Mouse (Mus musculus): ENCODE measurements around the gene Sept7.
"Not testable (repeated sequence)": the region's sequence is repeated elsewhere in the genome, so short reads cannot be mapped to it uniquely, and the experiment has no call there.

Sept7 gene

DNA sequence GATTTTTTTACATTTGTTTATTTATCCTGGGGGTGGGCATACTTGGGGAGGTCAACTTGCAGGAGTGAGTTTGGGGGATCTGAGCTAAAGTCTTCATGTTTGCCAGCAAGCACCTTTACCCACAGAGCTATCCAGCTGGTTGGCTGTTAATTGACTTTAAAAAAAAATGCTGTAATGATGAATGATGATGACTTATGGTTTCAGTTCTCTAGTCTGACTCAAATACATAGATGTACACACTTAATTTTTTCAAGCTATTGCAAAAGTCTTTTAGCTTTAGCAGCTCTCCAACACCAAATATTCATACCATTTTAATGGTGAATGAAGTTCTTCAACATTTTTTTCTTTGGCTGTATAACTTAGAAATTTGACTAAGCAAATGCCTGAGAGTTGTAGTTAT, 8.7 kb downstream of the Sept7 start:
- no peak for DNase-seq

DNA sequence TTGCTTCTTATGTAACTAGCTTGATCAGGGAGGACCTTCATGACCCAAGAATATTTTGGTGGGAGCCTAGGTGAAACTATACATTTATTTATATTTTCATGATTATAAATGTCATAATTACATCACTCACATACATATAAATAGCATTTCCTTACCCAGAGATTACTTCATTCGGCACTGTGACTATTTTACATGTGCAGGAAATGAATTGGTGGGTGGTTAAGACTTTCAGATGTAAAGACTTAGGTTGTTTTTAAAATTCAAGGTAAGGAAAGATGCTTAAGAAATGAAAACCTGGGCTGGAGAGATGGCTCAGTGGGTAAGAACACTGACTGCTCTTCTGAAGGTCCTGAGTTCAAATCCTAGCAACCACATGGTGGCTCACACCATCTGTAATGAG, 9.8 kb downstream of the Sept7 start:
- no peak for DNase-seq

DNA sequence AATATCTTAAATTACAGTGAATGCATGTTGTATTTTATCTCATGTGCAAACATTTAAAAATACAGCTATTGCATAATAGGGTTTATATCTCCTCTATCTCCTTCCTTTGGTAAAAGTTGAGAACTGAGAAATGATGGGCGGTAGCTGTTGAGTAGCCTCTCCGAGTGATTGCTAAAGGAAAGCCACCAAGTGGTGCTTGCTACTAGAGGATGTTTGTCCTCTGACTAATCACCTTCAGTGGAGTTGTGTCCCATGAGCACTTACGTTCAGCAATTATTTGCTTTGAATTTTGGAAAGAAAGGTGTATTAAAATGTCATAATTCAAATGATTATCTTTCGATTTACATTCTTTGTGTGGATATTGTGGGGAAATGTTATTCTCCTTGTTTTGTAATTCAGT, 13.6 kb downstream of the Sept7 start:
- DNase-seq = no peak

DNA sequence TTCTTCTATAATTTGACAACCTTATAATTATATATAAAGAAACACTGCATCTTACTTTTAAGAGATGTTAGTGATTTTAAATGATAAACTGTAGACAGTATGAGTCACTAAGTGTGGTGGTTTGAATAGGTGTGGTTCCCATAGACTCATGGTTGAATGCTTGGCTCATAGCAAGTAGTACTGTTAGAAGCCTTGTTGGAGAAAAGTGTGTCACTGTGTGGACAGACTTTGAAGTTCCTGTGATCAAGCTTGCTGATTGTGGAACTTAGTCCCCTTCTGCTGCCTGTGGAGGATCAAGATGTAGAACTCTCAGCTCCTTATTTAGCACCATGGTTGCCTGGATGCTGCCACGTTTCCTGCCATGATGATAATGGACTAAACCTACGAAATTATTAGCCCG, 14.9 kb downstream of the Sept7 start:
- DNase-seq = no peak

DNA sequence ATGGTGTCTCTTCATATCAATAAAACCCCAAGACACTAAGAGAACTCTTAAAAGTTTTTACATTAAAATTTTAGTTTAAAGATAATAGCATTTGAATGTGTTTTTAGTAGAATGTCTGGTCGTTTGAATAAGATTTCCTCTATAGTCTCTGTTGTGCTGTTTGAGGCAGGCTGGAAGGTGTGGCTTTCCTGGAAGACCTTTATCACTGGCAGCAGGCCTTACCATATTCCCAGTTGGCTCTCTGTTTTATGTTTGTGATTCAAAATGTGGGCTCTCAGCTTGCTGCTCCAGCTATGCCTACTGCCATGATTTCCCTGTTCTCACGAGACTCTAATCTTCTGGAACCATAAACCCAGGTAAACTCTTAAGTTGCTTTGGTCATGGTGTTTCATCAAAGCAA, 15.3 kb downstream of the Sept7 start:
- DNase-seq = no peak

DNA sequence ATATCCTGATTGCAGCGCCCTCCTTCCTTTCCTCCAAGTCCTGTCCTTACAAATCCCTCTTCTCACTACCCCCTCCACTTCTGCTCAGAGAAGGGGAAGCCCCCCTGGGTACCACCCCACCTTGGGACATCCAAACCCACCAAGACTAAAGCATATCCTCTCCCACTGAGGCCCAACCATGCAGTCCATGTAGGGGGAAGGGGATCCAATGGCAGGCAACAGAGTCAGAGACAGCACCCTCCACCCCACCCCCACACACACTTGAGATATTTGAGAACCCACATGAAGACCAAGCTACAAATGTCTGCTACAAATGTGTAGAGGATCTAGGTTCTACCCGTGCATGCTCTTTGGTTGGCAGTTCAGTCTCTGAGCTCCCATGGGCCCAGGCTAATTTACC, 19.7 kb downstream of the Sept7 start:
- DNase-seq = no peak

DNA sequence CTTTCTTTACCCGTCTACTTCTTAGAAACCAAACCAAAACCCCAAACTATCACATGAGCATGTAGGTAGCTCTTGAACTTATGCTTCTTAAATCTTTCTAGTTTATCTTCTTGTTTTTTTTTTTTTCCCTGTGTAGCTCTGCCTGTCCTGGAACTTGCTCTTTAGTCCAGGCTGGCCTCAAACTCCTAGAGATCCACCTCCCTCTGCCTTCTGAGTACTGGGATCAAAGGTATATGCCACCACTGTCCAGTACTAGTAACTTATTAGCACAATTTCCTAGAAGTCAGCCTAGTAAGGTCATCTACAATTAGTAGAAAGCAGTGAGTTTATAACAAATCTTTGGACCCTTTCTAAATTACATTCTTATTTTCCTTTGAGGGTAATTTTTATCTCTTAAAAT, 37.6 kb downstream of the Sept7 start:
- DNase-seq = no peak

DNA sequence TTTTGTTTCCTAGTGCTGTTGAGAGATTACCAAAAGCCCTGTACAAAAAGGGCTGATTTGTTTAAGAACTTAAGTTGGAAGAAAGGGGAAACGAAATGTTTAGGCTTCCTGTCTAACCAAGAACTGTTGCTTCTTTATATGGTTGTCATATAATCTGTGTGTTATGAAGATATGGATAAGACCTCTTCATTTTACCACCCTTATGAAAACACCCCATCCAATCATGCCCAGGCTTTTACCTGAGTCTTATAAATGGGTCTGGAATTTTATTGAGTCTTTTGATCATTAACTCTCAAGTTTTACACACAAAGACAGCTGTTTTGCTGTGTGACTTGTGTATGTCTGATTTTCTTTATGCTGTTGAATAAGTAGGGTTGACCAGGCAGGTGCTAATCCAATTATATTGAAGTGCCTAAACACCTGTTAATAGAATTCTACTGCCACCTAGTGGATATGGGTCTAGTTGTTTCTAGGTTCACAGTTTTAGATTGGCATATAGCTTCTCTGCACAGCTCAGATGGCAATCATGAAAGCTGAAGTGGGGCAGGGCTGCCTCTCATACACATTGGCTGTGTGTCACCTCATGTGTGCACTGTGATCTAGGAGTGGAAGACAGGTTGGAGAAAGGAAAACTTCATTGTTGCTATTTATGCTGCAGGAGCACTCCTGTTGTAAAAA, 57.4 kb downstream of the Sept7 start:
- peak in 1 of 2 experiments; percentile 24 for DNase-seq

DNA sequence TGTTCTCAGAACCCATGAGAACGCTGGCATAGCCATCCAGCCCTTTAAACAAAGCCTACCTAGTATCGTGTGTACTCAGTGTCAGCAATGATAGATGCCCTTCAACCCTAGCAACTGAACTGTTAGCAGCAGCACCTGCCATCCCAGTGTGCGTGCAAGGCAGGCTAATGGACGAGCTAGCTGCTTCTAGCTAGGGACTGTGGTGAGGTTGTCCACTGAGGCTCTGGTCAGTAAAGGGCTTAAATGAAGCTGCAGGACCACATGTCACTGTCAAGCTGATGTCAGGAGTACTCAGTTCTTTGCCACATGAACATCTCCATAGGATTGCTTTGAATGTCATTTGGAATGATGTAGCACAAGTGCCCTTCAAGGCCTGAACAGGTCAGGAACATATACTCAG, 62.1 kb downstream of the Sept7 start:
- no peak for DNase-seq

DNA sequence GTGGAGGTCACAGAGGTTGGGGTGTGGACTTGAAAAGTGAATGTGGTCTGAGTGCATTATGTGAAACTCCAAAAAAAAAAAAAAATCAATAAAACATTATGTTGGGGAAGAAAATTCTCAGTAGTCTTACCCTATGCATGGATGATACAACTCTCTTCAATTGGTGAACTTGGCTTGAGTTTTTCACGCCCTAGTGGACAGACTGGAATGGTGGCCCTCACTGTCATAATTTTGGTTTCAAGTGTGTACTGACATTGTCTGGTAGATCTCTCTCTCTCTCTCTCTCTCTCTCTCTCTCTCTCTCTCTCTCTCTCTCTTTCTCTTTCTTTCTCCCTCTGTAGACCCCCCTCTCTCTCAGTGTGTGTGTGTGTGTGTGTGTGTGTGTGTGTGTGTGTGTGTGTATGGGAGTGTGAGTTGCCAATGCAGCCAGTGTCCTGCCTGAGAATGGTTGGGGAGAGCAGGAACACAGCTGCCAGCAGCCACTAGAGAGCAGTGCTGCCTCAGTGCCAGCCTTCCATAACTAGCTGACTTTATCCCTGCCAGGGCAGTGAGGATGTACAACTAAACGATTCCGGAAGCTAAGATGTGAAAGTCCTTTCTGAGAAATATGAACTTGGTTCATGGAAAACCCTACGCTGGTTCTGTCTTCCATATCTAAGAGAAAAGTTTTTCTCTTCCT, 65.7 kb downstream of the Sept7 start:
- peak; percentile 55 for DNase-seq

DNA sequence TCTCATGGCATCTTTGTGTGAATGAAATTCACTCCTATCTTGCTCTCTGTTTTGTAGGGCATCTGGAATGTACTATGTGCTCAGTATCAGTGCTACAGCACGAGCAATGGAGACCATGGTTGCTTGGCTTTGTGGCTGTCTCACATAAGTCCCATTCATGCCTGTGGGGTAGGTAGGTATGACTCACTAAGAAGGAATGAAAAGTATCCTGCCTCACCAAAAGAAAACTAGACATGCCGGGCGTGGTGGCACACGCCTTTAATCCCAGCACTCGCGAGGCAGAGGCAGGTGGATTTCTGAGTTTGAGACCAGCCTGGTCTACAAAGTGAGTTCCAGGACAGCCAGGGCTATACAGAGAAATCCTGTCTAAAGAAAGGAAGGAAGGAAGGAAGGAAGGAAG, 67.4 kb downstream of the Sept7 start:
- DNase-seq = not testable (repeated sequence)

DNA sequence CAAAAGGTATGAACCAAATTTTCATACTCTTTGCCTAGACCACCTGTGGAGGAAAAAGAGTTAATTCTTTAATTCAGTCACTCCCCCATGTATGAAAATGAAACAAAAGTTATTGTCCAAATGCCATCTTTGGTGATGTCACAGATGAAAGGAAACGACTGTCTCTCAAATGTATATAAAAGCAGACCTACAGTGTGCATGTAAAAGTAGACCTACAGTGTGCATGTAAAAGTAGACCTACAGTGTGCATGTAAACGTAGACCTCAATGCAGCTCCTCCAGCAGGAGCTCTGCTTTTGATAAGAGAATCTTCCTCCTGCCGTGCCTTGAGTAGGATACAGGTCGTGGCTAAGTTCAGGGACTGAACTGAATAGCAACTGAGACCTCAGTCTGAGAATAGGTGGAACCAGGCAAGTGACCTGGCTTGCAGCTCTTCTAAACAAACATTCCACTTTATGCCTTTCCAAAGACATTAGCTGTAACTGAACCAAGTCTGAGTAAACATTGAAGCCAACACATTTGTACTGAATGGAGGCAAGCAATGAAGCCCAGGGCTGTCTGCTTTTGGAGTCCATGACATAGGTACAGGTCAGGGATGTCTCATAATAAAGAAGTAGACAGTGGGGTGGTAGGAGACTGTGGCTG, 75.6 kb downstream of the Sept7 start:
- no peak for DNase-seq

DNA sequence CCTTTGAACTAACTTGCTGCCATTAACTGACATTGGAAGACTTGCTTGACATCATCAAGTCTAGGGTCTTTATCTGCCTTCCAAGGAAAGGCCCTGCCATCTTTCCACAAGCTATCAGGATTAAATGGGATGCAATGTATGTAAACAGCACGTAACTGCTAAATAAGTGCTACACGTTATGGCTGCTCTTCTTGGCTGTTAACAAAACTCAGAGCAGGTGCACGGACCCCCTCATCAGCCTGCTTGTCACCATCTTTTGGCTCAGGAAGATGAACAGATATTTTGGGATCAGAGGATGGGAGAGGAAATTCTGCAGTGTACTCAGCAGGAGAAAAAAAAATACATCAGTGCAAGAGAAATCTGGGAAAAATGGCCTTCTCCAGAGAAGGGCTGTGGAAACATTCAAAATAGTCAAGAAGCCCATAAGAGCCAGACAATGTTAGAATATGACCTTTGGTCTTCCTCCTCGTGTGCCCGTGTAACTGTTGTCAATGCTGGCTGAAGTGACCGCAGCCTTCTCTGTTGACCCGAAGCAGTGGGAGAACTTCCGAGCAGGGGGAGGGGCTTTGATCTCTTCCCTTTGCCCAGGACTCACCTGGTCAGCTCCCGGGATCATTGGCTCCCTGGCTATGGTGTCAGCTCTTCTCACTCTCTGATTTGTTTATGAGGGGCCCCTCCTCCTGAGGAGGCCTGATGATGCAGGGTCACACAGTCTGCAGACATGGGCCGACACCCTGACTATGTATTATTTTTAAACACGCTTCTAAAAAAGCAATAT, 76.9 kb downstream of the Sept7 start:
- DNase-seq = no peak

DNA sequence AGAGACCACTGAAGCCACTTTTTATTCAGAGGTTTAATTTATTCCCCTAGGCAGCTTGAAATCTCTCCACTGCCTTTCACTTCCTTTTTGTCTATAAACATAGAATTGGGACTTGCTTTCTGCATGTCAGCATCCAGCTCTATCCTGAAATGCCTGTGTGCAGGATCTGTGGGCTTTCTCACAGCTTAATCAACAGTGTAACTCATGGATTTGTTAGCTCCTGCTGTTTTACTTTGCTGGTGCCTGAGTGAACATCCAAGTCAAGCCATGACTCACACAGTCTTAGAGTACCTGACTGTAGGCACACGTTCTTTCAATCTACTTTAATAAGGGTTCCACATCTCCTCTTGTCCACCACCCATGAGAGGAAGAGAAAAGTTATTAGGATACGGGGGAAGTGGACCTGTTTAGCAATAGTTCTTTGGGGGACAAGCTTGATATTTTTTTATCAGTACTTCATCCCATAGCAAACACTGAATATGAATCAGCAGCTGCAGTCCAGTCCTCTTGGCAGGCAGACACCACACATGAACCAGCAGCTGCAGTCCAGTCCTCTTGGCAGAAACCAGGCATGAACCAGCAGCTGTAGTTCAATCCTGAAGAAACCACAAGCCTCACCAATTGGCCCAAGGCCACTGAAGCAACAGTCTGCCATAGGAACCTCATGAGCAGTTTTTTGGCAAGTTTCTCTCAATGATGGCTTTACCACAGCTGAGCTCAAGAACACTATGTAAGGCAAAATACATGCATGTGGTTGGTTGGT, 85.4 kb downstream of the Sept7 start:
- no peak for DNase-seq

DNA sequence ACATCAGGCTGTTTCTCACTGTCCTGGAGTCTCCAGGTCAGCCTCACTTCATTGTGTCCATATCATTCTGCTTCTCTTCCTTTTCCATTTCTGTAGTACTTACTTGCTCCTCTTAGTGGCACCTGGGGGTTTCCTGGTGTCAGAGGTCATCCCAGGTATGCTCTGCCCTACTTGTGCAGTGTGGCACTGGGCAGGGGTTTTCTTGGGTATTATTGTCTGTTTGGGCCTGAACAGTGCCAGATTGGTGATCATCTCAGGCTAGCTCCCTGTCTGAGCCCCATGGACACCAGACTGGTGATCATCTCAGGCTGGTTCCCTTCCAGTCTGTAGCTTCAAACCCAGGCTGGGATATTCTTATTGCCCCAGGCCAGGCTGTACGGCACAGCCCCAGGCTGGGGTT, 88.2 kb downstream of the Sept7 start:
- DNase-seq = no peak

DNA sequence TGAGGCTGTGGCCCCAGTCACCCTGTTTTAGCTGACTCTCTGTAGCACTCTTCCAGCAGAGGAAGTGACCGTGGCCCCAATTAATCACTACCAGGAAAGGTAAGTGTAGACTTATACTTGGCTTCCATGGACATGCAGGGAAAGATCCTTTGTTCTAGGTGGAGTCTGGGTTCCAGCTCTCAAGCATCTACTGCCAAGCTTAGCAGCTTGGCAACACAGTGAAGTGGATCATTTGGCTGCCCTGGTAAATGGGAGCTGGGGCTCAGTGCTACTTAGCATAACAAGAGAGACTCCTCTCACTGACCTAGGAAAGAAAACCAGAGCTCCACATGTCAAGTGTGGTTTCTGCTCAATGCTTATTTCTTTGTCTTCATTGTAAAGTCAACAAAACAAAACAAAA, 101.5 kb downstream of the Sept7 start:
- DNase-seq = no peak

DNA sequence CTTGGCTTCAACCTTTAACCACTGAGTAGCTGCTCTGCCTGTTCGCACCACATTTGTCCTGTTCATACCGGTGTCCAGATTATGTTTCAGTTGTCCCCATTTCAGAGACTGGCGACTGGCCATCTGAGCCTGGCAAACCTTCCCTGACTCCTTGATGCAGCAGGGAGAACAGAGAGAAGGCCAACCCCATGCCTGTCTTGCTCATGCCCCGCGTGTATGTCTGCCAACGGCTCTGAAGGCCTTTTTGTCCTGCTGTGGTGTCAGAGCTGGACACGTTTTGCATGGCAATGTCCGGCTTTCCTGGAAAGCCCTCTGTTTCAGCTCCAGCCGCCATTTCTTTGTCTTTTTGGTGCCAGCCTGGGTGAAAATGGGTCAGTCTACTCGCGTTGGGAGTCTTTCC, 103.6 kb downstream of the Sept7 start:
- DNase-seq = peak; percentile 82 to 85

DNA sequence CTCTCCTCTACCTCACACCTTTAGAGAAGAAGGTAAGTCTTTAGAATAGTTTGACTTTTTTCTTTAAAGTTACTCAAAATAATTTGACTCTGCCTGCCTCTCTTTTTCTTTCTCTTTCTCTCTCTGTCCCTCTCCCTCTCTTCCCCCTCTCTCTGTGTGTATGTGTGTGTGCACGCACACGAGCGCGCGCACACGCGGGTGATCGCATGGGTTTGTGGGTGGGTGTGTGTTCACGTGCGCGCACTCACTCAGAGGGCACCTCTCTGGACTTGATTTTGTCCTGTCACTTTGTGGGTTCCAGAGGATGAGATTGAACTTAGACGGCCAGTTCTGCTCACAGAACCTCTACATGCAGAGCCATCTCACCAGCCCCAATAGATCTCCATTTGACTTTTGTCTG, 105.3 kb downstream of the Sept7 start:
- no peak for DNase-seq

DNA sequence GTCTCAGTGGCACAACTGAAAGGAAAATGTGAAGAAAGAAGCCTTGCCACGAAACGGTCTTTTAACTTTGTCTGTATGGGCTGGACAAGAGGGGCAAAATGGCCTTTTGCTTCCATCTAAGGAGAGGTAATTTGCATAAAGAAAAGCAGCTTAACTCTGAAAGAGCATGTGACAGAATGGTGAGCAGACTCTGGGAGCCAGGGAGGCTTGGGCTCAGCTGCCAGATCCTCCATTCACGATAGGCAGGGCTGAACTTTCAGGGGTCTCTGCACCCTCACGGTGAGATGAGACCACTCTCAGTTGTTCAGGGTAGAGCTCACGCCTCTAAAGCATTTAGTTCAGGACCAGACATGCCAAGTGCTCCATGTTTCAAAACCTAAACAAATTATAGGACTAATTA, 105.8 kb downstream of the Sept7 start:
- DNase-seq = no peak

All from cerebellum, postnatal 36 days (tissue).